Mouse (Mus musculus) olfactory bulb, adult 2 months (tissue): Measurements from ENCODE around the gene Rtkn.

Source experiments
- CTCF ChIP-seq: fragments of 200-500 bp; IDR thresholded peaks from 2 replicates; pipeline ENCODE4 v1.5.1; 2012; ENCODE audit warnings: low read depth, mild to moderate bottlenecking, low read length, moderate library complexity; ENCODE audit not compliant: insufficient read depth
- POLR2A ChIP-seq: fragments of 200-500 bp; IDR thresholded peaks from 2 replicates; pipeline ENCODE4 v1.6.1; 2012; ENCODE audit warnings: mild to moderate bottlenecking, low read depth, low read length, moderate library complexity; ENCODE audit not compliant: insufficient read depth

- TF ChIP-seq POLR2A (no peak), CTCF (no peak)
Measured at GRCm38 (mm10) chr6:83161442-83161841, 26.2 kb downstream of the Rtkn start.
